Mouse (Mus musculus) urinary bladder, postnatal 25 days (tissue): ENCODE results near the gene Mrps24.

ENCODE experiments used
- DNase-seq: peaks from one replicate; pipeline ENCODE4 v3.0.0; 2022; ENCODE audit warnings: low spot score

The Mrps24 gene

DNA sequence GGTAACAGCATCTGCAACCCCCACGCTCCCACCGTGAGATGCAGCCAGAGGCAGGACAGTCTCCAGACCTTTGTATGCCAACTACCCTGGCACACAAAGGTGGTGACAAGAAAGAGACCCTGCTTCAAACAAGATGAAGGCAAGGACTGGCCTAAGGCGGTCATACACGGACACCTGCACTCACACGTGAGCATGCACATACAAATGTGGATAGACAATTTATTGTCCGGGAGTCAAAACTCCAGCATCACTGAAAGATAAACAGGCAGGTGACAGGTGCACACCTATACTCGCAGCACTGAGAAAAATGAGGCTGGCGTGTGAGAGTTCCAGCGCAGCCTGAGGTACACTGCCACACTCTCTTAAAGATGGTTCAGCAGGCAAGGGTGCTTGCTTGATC lies 9.5 kb downstream of the Mrps24 start:
- DNase-seq: no peak

DNA sequence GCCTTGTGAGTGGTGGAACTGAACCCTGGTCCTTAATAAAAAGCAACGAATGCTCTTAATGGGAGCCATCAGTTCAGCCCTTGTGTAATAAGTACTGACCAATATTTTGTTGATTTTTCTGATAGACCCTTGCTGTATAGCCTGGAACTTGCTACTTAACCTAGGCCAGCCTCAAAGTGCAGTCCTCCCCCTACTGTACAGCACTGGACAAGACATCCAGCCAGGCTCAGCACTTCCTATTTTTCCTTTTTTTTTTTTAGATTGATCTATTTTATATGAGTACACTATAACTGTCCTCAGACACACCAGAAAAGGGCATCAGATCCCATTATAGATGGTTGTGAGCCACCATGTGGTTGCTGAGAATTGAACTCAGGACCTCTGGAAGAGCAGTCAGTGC lies 12.1 kb downstream of the Mrps24 start:
- DNase-seq: no peak

DNA sequence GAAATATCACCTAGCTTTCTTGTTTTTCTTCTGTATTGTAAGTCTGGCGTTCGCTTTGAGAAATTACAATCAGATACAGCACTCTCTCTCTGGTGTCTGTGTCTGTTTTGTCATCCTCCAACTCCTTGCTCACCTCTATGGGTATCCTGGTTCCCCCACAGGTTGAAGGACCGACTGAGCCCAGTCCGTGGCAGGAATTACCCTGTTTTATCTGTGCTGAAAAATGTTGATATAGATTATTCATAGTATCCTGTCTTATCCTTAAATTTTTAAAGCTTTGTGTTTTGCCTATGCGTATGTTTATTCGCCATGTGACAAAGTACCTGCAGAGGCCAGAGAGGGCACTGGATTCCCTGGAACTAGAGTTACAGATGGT lies 12.5 kb downstream of the Mrps24 start:
- no peak for DNase-seq

DNA sequence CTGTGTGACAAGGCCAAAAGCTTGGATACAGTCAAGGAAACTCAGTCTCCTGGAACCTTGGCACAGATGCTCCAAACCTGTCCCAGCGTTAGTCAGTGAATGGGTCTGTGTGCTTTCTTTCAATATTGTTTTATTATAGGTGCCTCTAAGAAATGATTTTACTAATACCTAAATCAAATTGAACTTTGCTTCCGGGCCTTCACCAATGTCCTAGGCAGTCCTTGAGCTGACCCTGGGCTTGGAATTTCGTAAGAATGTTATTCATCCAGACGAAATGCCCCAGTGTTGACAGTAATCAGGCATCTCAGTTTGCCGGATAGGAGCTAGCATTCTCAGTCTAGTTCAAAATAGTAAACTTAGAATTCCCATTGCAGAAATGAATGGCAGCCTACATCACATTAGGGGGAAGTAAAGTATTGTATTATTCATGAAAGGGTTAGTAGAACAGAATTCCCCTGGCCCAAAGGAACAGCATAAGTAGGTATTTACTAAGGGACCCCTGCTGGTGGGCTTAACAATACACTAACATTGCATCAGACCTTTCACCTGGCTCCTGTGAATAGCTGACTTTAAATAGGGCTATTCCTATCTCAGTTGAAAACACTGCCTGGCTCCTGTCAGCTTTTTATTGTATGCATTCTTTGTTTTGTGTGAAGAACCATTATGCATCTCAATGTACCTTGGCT lies 13.1 kb downstream of the Mrps24 start:
- DNase-seq: no peak

DNA sequence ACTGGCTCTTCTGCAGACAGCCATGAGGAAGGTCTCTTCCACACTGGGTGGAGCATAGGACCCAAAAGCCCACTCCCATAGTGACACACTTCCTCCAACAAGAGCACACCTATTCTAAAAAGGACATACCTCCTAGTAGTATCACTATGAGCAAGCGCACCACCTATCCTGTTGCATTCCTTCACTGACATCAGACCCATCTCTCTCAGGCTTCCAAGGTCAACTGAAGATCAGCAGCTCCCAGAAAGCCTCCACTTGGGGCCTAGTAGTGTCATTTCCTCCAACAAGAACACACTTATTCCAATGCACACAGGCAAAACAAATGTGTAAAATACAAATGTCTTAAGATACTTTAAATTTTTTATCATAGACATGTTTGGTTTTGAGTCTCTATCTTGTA lies 13.7 kb downstream of the Mrps24 start:
- DNase-seq: no peak

DNA sequence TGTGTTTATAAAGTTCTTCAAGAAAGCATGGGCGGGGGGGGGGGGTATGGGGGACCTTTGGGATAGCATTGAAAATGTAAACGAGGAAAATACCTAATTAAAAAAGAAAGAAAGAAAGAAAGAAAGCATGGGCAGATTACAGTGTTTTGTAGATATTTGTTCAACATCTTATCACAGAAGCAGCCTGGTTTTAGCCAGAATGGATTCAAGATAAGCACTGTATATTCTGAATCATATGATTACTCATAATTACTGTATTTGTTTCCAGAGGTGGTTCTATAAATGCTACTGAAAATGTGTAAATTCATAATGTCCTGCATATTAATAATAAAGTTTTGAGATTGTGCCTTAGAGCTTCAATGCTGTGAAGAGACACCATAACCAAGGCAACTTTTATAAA lies 14.2 kb downstream of the Mrps24 start:
- no peak for DNase-seq

DNA sequence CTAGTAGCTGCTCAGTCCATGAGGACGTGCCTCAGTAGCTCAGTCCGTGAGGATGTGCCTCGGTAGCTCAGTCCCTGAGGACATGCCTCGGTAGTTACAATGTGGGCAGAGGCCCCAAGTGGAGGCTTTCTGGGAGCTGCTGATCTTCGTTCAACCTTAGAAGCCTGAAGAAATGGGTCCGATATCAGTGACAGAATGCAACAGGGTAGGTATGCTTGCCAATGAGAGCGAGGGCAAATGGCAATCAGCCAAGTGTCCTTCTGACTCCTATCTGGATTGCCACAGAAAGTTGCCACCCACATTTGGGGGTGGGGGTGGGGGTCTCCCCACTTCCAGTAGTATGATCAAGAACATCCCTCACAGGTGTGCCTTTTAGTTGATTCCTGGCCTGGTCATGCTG lies 14.7 kb downstream of the Mrps24 start:
- DNase-seq: no peak

DNA sequence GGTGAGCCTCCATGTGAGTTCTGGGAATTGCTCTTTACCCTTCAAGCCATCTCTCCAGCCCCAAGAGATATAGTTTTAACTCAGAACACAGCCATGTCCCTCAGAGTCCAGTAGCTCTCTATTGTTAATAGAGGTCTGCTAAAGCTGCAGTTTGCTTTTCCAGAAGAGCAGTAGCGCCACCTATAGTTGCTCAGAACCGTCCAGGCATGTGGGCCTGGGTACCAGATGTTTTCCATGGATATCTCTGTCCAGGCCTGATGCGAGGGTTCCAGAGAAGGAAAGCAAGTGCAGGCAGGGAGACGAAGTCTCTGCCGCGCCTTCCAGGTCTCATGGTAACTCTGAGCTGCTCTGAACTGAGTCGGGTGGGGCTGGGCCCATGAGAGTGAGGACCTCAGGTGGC lies 23.7 kb downstream of the Mrps24 start:
- no peak for DNase-seq

DNA sequence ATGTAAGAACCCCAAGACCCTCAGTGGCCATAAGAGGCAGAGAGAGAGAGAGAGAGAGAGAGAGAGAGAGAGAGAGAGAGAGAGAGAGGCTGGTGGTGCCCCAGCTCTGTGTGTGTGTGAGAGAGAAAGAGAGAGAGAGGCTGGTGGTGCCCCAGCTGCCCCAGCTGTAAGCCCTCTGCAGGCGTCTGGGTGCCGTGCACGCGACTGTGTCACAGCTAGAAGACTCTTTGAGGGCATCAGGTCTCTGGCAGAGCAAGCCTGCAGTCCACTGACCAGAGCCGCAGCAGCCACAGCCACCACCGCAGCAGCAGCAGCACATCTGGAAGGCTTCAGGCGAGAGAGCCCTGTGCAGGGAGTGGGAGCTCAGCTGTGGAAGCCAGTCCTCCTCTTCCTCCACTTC lies 31.2 kb downstream of the Mrps24 start:
- no peak for DNase-seq

DNA sequence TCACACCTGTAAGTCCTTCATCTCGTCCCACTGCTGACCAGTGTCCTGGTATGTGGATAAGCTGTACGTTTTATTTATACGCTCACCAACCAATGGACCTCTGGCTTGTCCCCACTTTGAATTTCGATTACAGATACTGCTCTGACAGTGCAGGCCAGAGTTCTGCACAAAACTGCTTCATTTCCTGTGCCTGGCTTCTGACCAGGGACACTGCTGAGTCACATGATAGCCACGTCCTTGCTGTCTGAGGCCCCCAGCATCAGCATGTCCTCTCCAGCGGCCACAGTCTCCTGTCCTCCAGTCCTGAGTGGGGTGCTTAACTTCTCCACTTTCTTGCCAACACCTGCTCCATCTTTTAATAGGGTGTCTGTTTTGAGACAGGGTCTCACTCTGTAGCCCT lies 32.9 kb downstream of the Mrps24 start:
- no peak for DNase-seq
